Mouse (Mus musculus): ENCODE data around the gene Lgals3bp.

Lgals3bp gene

GRCm38 (mm10) chr11:118365171-118365570, 36.7 kb downstream of the Lgals3bp start:
- no peak for DNase-seq (ENCODE audit: extremely low read depth, low read depth, low spot score)

GRCm38 (mm10) chr11:118364021-118364420, 37.9 kb downstream of the Lgals3bp start:
- DNase-seq (ENCODE audit: extremely low read depth, low read depth, low spot score), result no peak

- no peak for DNase-seq (ENCODE audit: extremely low read depth, low read depth, low spot score)
Observed at GRCm38 (mm10) chr11:118362971-118363518, 38.8 kb downstream of the Lgals3bp start.

GRCm38 (mm10) chr11:118362501-118362900, 39.4 kb downstream of the Lgals3bp start:
- no peak for DNase-seq (ENCODE audit: extremely low read depth, low read depth, low spot score)

GRCm38 (mm10) chr11:118360907-118361341, 41.0 kb downstream of the Lgals3bp start:
- DNase-seq (ENCODE audit: extremely low read depth, low read depth, low spot score), result no peak

GRCm38 (mm10) chr11:118360491-118360890, 41.4 kb downstream of the Lgals3bp start:
- DNase-seq (ENCODE audit: extremely low read depth, low read depth, low spot score), result no peak

GRCm38 (mm10) chr11:118355640-118356039, 46.3 kb downstream of the Lgals3bp start, which contains the start of gene Timp2:
Timp2 (minus strand) TSS chr11:118355740.
- no peak for DNase-seq (ENCODE audit: extremely low read depth, low read depth, low spot score)

- DNase-seq (ENCODE audit: extremely low read depth, low read depth, low spot score), result no peak
Observed at GRCm38 (mm10) chr11:118355205-118355604, 46.7 kb downstream of the Lgals3bp start.

- DNase-seq (ENCODE audit: extremely low read depth, low read depth, low spot score), result no peak
Observed at GRCm38 (mm10) chr11:118354636-118355191, 47.2 kb downstream of the Lgals3bp start.

GRCm38 (mm10) chr11:118349494-118349893, 52.4 kb downstream of the Lgals3bp start:
- no peak for DNase-seq (ENCODE audit: extremely low read depth, low read depth, low spot score)

- DNase-seq (ENCODE audit: extremely low read depth, low read depth, low spot score), result no peak
Observed at GRCm38 (mm10) chr11:118348877-118349276, 53.0 kb downstream of the Lgals3bp start.

GRCm38 (mm10) chr11:118348419-118348818, 53.5 kb downstream of the Lgals3bp start:
- DNase-seq (ENCODE audit: extremely low read depth, low read depth, low spot score), result no peak

GRCm38 (mm10) chr11:118347911-118348310, 54.0 kb downstream of the Lgals3bp start:
- no peak for DNase-seq (ENCODE audit: extremely low read depth, low read depth, low spot score)

GRCm38 (mm10) chr11:118347391-118347790, 54.5 kb downstream of the Lgals3bp start:
- DNase-seq (ENCODE audit: extremely low read depth, low read depth, low spot score), result no peak

- DNase-seq (ENCODE audit: extremely low read depth, low read depth, low spot score), result no peak
Observed at GRCm38 (mm10) chr11:118346395-118347096, 55.3 kb downstream of the Lgals3bp start.

- DNase-seq (ENCODE audit: extremely low read depth, low read depth, low spot score), result no peak
Observed at GRCm38 (mm10) chr11:118345693-118346092, 56.2 kb downstream of the Lgals3bp start.

GRCm38 (mm10) chr11:118343629-118344028, 58.3 kb downstream of the Lgals3bp start:
- DNase-seq (ENCODE audit: extremely low read depth, low read depth, low spot score), result no peak
